Mouse (Mus musculus): Measurements from ENCODE around the gene Emc10.
A peak's percentile ranks its signal among the peaks of the same experiment; 100 is the strongest.

Gene Emc10

GRCm38 (mm10) chr7:44484841-44485571 is 11.3 kb downstream of the Emc10 start:
- DNase-seq (ENCODE audit: low spot score), result peak; percentile 79

DNA sequence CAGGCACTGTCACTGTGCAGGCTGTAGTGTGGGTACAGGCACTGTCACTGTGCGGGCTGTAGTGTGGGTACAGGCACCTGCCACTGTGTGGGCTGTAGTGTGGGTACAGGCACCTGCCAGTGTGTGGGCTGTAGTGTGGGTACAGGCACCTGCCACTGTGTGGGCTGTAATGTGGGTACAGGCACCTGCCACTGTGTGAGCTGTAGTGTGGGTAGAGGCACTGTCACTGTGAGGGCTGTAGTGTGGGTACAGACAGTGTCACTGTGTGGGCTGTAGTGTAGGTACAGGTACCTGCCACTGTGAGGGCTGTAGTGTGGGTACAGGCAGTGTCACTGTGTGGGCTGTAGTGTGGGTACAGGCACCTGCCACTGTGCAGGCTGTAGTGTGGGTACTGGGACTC is 12.2 kb downstream of the Emc10 start:
- DNase-seq (ENCODE audit: low spot score), result no peak

GRCm38 (mm10) chr7:44482836-44483435 is 13.4 kb downstream of the Emc10 start:
- DNase-seq (ENCODE audit: low spot score), result no peak

GRCm38 (mm10) chr7:44475046-44475614 is 21.2 kb downstream of the Emc10 start:
- DNase-seq (ENCODE audit: low spot score), result no peak

DNA sequence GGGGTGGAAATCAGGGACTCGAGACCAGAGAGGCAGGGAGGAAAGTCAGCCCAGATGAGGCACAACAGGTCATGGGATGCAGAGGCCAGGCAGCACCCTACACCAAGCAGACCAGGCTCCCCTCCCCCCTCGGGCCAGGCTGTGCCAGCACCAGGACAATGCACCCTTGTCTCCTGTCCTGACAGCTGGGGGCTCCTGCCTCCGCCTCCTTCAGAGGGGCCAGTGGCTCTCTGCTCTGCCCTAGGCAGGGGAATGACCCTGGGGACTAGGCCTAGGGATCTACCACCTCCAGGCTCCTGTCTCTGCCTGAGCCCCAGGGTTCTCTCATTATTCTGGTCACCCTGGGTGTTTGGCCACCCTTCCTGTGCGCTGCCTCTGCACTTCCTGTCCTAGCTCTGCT is 21.9 kb downstream of the Emc10 start:
- peak; percentile 69 for DNase-seq (ENCODE audit: low spot score)

GRCm38 (mm10) chr7:44472961-44473646 is 23.2 kb downstream of the Emc10 start:
- DNase-seq (ENCODE audit: low spot score), result no peak

- no peak for DNase-seq (ENCODE audit: low spot score)
Measured at GRCm38 (mm10) chr7:44472558-44472885, 23.8 kb downstream of the Emc10 start.

- DNase-seq (ENCODE audit: low spot score), result no peak
Measured at GRCm38 (mm10) chr7:44471880-44472557, 24.3 kb downstream of the Emc10 start.

- DNase-seq (ENCODE audit: low spot score), result no peak
Measured at GRCm38 (mm10) chr7:44470696-44471612, 25.4 kb downstream of the Emc10 start.

DNA sequence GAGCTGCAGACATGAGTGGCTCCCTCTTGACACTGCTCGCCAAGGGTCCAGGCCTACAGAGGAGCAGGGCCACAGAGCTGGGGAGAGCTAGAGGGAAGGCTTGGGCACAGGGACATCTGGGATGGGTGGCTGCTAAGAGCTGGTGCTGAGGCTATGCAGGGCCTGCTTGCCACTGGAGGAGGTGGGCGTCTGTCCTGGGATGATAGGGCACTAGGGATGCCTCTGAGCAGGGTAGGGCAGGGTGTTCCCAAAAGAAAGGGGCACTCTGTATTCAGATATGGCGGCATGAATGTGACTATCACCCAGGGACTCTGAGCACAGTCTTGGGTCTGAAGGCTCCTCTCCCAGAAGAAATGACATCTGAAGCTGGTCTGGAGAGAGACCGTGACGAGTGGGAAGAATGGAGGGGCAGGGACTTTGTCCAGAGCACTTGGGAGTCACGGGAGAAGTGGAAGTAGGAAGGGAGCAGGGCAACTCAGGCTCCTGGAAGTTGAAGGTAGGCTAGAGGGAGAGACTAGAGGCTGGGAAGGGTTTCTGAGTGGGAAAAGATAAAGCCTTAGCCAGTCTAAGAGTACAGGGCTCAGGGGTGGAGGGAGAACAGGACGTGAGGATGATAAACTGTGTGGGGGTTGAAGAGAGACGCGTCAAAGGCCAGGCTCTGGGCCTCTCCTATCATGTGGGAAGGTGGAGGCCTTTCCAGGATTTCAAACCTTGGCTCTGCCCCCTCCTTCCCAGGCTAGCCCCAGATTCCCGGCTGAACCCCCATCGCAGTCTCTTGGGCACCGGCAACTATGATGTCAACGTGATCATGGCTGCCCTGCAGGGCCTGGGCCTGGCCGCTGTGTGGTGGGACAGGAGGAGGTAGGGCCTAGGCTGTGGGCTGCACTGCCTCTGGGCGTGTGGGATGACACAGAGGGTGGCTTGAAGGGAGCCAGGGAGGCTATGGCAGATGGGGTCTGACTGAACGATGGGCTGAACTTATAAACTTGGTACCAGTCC is 26.4 kb downstream of the Emc10 start:
- no peak for DNase-seq (ENCODE audit: low spot score)

DNA sequence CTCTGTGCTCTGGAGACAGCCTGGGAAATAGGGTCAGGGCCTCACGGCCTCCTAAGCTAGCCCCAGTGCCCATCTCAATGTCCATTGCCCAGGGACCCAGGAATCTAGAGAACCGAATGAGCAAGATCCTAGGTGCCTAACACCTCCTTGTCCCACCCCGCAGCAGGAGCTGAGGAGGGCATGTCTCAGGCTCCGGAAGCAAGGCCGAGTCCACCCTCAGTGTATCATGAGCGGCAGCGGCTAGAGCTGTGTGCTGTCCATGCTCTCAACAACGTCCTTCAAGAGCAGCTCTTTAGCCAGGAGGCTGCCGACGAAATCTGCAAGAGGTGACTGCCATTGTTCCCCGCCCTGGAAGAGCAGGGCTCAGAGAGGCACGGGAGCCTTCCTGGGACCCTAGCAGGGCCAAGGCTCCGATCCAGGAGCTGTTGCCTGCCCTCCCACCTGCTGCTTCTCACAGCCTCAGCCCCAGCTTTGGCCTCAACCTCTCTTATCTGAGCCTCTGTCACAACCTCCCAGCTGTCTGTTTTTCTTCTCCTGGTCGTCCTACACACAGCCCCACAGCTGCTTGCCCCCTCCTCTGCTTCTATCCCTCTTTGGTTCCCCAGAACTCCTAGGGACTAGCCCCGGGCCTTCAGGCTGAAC is 27.6 kb downstream of the Emc10 start:
- no peak for DNase-seq (ENCODE audit: low spot score)

GRCm38 (mm10) chr7:44467811-44468411 is 28.4 kb downstream of the Emc10 start, which contains the start of gene Josd2:
Josd2 (plus strand) TSS chr7:44467980.
- peak; percentile 94 for DNase-seq (ENCODE audit: low spot score)

DNA sequence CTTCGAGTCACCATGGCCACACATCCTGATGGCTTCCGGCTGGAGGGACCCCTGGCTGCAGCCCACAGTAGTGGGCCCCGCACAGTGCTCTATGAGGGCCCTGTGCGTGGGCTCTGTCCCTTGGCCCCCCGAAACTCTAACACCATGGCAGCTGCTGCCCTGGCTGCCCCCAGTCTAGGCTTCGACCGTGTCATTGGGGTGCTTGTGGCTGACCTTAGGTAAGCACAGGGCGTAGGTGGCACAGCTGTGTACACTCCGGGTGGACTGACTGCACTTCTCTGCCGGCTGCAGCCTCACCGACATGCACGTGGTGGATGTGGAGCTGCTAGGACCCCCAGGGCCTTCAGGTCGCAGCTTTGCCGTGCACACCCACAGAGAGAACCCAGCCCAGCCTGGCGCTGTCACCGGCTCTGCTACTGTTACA is 29.4 kb downstream of the Emc10 start:
- DNase-seq (ENCODE audit: low spot score), result no peak

- no peak for DNase-seq (ENCODE audit: low spot score)
Measured at GRCm38 (mm10) chr7:44466006-44466887, 30.1 kb downstream of the Emc10 start.

DNA sequence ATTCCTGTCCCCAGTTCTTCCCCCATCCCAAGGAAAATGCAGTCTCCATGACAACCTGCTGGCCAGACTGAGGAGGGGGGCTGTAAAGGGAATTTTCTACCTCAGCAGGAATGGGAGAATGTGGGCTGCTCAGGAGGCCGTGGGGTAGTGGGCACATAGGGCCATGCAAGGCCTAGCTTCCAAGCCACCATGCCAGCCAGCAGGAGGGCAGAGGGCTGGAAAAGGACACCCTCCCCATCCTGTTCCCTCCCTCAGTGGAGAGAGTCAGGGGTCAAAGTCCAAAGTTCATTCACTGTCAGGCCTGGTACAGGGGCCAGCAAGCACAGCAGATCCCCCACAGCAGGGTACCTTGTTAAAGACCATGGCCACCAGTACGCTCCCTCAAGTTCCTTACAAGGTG is 31.2 kb downstream of the Emc10 start, which contains the start of gene Aspdh:
Aspdh (plus strand) TSS at position 281 of the 400 bp plus-strand sequence.
- DNase-seq (ENCODE audit: low spot score), result no peak

GRCm38 (mm10) chr7:44464511-44464910 is 31.8 kb downstream of the Emc10 start:
- peak; percentile 71 for DNase-seq (ENCODE audit: low spot score)

- no peak for DNase-seq (ENCODE audit: low spot score)
Measured at GRCm38 (mm10) chr7:44463556-44464225, 32.6 kb downstream of the Emc10 start.

All from layer of hippocampus, adult 9-10 months (tissue).